Mouse (Mus musculus) liver, embryonic 11.5 days (tissue): Measurements from ENCODE around the gene Nmur2. TPM values are rescaled to one million over a fixed set of nuclear protein-coding genes. Genes with fewer than 3 reads are reported as not detected.
A peak's percentile ranks its signal among the peaks of the same experiment; 100 is the strongest.

Source experiments
- ATAC-seq: fragments of 200-750 bp; cut with Nextera tagmentation; replicated peaks from 2 replicates; pipeline ENCODE4 v1.8.0; 2017; ENCODE audit warnings: moderate number of reproducible peaks, mild to moderate bottlenecking, moderate TSS enrichment, moderate library complexity; ENCODE audit not compliant: low FRiP score
- DNase-seq: peaks from one replicate; pipeline ENCODE4 v3.0.0-alpha.2; 2017; ENCODE audit warnings: low spot score
- H3K27ac ChIP-seq: fragments of 300-500 bp; sonication (generic); 2 replicates; pipeline ENCODE4 v1.5.1; 2014; ENCODE audit warnings: mild to moderate bottlenecking, low read depth, low read length, control low read depth
- H3K27me3 ChIP-seq: fragments of 300-500 bp; sonication (generic); replicated peaks from 2 replicates; pipeline ENCODE4 v1.6.1; 2014; ENCODE audit warnings: low read length, mixed read lengths; ENCODE audit not compliant: control insufficient read depth, insufficient read depth
- H3K36me3 ChIP-seq: fragments of 300-500 bp; sonication (generic); 2 replicates; pipeline ENCODE4 v1.6.1; 2014; ENCODE audit warnings: mild to moderate bottlenecking, low read length, moderate library complexity, mixed read lengths; ENCODE audit not compliant: control insufficient read depth, insufficient read depth
- H3K4me1 ChIP-seq: fragments of 300-500 bp; sonication (generic); replicated peaks from 2 replicates; pipeline ENCODE4 v1.6.1; 2014; ENCODE audit warnings: low read length, mixed read lengths; ENCODE audit not compliant: control insufficient read depth, insufficient read depth
- H3K4me2 ChIP-seq: fragments of 300-500 bp; sonication (generic); 2 replicates; pipeline ENCODE4 v1.6.1; 2014; ENCODE audit warnings: mild to moderate bottlenecking, control low read depth, moderate library complexity
- H3K4me3 ChIP-seq: fragments of 300-500 bp; sonication (generic); 2 replicates; pipeline ENCODE4 v1.5.1; 2014; ENCODE audit warnings: low read depth, low read length, control low read depth
- H3K9ac ChIP-seq: fragments of 300-500 bp; sonication (generic); 2 replicates; pipeline ENCODE4 v1.6.1; 2014; ENCODE audit warnings: low read depth, low read length, control low read depth
- H3K9me3 ChIP-seq: fragments of 300-500 bp; sonication (generic); 2 replicates; pipeline ENCODE4 v1.6.1; 2016; ENCODE audit warnings: low read length, inconsistent platforms, mixed read lengths; ENCODE audit not compliant: control insufficient read depth
- WGBS: fragments of 180-500 bp; shearing (Covaris S2); extraction: QIAGEN DNeasy Blood & Tissue Kit; methylation state at CpG from one replicate; pipeline ENCODE4 v1.1.7; 2014; 5-methylcytosine and 5-hydroxymethylcytosine counted together
- polyA plus RNA-seq: library from polyadenylated mRNA; unstranded; fragments of >200 nt; fragmentation: Nextera tagmentation; extraction: Ambion mirVana; gene quantifications from 2 replicates; pipeline ENCODE4 v1.2.1, GENCODE M21; 2014

The Nmur2 gene
- 0.10 TPM in 1 of 2 replicates, not detected in the other for polyA plus RNA-seq

DNA sequence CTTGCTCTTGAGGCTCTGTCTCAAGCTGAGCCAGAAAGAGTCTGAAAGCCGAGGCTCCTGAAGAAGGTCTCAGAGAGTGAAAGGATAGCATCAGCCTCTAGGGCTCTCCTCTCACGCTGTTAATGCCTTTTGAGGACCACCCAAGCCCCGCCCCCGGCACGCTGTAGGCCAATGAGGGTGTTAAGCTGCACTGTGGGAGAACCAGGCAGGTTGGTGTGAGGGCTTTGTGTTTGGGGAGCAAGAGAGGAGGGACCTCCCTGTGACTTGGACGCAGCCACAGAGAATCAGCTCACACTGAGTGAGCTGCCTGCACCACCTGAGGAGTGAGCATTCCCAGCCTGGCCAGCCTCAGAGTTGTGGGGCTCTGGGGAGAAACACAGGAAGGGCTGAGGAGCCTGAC, at the start of gene Nmur2:
Nmur2 (minus strand) TSS at position 94 of the 400 bp plus-strand sequence.
- no peak for DNase-seq
- H3K4me2 ChIP-seq, result no peak within 1 kb of the TSS

DNA sequence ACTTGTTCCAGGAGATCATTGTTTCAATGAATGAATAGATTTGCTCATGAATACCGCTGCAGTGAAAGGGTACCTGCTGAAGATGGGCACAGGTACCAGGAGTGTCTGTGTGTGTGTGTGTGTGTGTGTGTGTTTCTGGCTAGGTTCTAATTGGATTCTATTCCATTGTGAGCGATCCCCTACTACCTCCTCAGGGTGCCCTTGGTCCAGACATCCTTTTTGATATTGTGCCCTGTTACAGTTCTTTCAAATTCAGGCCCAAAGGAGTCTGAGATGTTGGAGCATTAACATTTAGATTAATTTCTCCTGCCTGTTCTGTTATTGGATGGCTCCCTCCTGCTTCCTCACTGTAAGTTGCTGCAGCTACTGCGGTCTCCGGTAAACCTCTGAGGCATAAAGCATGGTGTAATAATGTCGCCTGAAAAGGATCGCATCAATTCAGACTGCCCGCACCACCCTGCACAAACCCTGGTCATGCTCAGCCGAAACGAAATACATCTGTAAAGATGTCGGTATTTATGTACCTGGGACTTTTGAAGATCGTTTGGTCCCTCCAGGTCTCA, 48.4 kb upstream of the Nmur2 start:
- no peaks in the 10 kb centered on the region for H3K27me3 ChIP-seq
- no peak overlapping the region for H3K4me2 ChIP-seq
- DNase-seq, result no peak
- H3K9ac ChIP-seq, result no peak overlapping the region
- 89% methylated on average over 11 of the region's 11 CpGs for WGBS
- no peak overlapping the region for H3K4me3 ChIP-seq
- no peak overlapping the region for H3K27ac ChIP-seq
- H3K9me3 ChIP-seq, result no peaks in the 10 kb centered on the region
- no peaks in the 10 kb centered on the region for H3K36me3 ChIP-seq
- H3K4me1 ChIP-seq, result no peaks in the 10 kb centered on the region
- no peak for ATAC-seq

More for the DNA sequence above, at the start of gene Nmur2:
- WGBS, result 13% methylated on average over 6 of the region's 6 CpGs
- H3K27ac ChIP-seq, result no peak within 1 kb of the TSS
- H3K4me3 ChIP-seq, result no peak within 1 kb of the TSS
- ATAC-seq, result no peak
- H3K36me3 ChIP-seq, result no peaks in the 10 kb centered on the region
- no peak within 1 kb of the TSS for H3K9ac ChIP-seq
- H3K4me1 ChIP-seq, result no peaks in the 10 kb centered on the region
- no peaks in the 10 kb centered on the region for H3K9me3 ChIP-seq
- H3K27me3 ChIP-seq, result no peaks in the 10 kb centered on the region

DNA sequence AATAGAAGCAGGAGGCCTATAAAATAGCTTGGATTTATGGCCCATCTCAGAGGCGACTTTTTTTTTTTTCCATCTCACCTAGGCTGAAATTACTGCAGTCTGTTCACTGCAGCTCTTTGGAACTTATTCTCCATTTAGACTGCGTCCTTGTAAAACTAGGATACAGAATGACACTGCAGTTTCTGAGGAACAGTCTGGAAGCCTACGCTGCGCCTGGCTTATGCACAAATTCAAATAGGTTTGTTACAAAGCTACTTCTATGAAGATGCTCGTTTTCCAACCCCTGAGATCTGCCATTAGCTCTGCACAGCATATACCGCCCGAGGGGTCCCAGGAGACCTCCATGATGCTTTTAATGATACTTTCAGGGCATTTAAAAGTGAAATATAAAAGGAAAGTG, 31.3 kb upstream of the Nmur2 start:
- Histone ChIP-seq H3K27me3 (no peaks in the 10 kb centered on the region), H3K4me2 (no peak overlapping the region), H3K9me3 (no peaks in the 10 kb centered on the region), H3K4me1 (no peaks in the 10 kb centered on the region), H3K36me3 (no peaks in the 10 kb centered on the region), H3K4me3 (no peak overlapping the region), H3K9ac (no peak overlapping the region), H3K27ac (no peak overlapping the region)
- ATAC-seq (no peak), DNase-seq (no peak)
- 89% methylated on average over 7 of the region's 7 CpGs for WGBS

DNA sequence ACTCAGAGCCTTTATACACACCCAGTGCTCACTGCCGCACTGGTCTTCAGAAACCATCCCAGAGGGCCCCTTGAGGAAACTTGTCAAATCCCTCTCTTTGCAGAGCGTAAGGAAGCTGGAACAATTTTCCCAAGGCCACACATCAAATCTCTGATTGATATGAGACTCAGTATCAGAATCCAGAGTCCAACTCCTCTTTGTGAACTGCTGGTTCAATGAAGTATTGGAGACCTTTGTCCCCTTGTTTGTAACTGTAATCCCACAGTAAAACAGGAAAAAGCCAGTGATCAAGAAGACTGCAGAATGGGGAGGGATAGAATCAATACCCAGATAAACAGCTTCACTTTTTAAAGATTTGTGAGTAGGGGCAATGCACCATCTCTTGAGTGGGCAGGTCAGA, 28.8 kb upstream of the Nmur2 start:
- no peak overlapping the region for H3K4me3 ChIP-seq
- 86% methylated on average over 2 of the region's 2 CpGs for WGBS

DNA sequence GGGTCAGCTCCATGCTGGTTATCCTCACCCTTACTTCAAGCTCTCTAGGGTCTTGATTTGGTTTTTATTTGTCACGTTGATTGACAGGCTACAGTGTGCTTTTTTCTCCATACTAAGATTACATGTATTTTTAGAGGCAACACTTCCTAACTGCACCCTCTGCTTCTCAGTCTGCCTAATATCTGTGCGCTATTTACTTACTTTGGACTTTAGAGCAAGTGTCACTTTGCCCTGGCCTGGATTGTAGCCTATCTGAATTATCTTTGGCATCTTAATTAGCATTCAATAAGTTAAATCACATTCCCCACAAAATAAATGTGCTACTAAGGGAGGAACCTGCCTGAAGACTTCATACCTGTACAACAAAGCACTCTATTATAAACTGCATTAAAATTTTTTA, 24.3 kb upstream of the Nmur2 start:
- Histone ChIP-seq H3K4me1 (no peaks in the 10 kb centered on the region; the same call in 1 of the 2 replicates), H3K4me2 (no peak overlapping the region), H3K27ac (no peak overlapping the region), H3K9me3 (no peaks in the 10 kb centered on the region), H3K36me3 (no peaks in the 10 kb centered on the region), H3K27me3 (no peaks in the 10 kb centered on the region), H3K4me3 (no peak overlapping the region), H3K9ac (no peak overlapping the region)
- ATAC-seq (no peak), DNase-seq (no peak)
- 79% methylated on average over 2 of the region's 2 CpGs for WGBS

More for the DNA sequence above, 28.8 kb upstream of the Nmur2 start:
- Histone ChIP-seq H3K27ac (no peak overlapping the region), H3K4me1 (no peaks in the 10 kb centered on the region; the same call in 1 of the 2 replicates), H3K9ac (no peak overlapping the region), H3K4me2 (no peak overlapping the region), H3K27me3 (no peaks in the 10 kb centered on the region), H3K36me3 (no peaks in the 10 kb centered on the region), H3K9me3 (no peaks in the 10 kb centered on the region)
- DNase-seq (no peak), ATAC-seq (no peak)

DNA sequence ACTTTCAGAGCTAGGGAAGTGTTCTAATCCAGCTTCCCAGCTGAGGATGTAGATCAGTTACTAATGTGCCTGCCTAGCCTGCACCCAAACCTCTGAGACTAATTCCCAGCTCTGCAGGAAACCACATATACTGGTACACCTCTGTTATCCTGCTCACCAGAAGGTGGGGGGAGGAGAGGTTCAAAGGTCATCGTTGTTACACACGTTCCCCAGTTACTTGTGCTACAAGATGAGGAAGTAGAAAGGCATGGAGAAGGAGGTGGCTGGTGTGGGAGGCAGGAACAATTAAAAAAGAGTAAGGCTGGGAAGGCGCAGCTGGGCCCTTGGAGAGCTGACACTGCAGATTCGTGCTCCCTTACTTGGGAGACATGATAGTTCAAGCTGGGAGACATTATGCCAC, 23.8 kb upstream of the Nmur2 start:
- H3K9ac ChIP-seq, result no peak overlapping the region
- ATAC-seq, result 0 out of 2 replicates have a peak, but pooled peaks have one; percentile 36
- H3K27ac ChIP-seq, result no peak overlapping the region
- no peaks in the 10 kb centered on the region for H3K36me3 ChIP-seq
- WGBS, result 25% methylated on average over 4 of the region's 4 CpGs
- no peak for DNase-seq
- H3K27me3 ChIP-seq, result no peaks in the 10 kb centered on the region
- H3K9me3 ChIP-seq, result no peaks in the 10 kb centered on the region
- no peaks in the 10 kb centered on the region; the same call in 1 of the 2 replicates for H3K4me1 ChIP-seq
- H3K4me2 ChIP-seq, result no peak overlapping the region
- H3K4me3 ChIP-seq, result no peak overlapping the region

DNA sequence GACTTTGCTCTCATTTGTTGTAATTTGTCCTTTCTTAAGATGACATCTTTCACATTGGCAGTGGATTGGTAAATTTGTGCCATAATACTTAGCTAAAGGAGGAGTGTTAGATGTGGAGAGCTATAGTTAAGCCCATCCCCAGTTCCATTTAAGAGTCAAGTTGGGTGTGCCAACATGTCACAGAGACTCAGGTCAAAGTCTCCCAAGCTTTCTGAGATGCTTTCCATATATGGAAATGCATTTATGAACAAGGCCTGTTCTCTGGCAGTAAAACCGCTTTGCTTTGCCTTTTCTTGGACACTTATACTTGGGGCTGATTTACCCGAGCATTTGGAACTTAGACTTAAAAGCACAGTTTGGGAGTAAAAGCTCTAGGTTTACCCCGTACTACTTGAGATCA, 18.4 kb upstream of the Nmur2 start:
- Histone ChIP-seq H3K4me2 (no peak overlapping the region), H3K27me3 (no peaks in the 10 kb centered on the region), H3K4me3 (no peak overlapping the region), H3K36me3 (no peaks in the 10 kb centered on the region), H3K27ac (no peak overlapping the region), H3K9ac (no peak overlapping the region), H3K9me3 (no peaks in the 10 kb centered on the region), H3K4me1 (no peaks in the 10 kb centered on the region)
- no peak for ATAC-seq
- DNase-seq, result no peak
- WGBS, result 74% methylated on average over 3 of the region's 3 CpGs

DNA sequence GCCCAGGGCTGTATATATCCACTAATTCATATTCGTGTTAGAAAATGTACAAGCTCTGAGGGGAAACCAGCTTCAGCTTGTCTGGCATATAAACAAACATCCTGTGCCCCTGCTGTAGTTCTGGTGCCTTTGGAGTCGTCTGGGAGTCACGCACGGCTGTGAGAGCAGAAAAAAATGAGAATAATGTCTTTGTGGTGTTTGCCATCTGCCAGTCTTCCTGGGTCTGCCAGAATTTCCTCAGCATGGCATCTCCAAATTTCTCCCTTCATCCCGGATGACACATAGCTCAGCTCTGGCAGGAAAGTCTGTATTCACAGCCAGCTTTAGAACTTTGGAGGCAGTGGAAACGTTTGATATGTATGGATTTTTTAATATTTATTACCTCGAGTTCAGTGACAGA, 13.6 kb upstream of the Nmur2 start:
- no peak for ATAC-seq
- DNase-seq, result no peak
- Histone ChIP-seq H3K27me3 (no peaks in the 10 kb centered on the region), H3K27ac (no peak overlapping the region), H3K9ac (no peak overlapping the region), H3K36me3 (no peaks in the 10 kb centered on the region), H3K4me1 (no peaks in the 10 kb centered on the region), H3K4me3 (no peak overlapping the region), H3K9me3 (no peaks in the 10 kb centered on the region), H3K4me2 (no peak overlapping the region)
- 71% methylated on average over 7 of the region's 7 CpGs for WGBS

DNA sequence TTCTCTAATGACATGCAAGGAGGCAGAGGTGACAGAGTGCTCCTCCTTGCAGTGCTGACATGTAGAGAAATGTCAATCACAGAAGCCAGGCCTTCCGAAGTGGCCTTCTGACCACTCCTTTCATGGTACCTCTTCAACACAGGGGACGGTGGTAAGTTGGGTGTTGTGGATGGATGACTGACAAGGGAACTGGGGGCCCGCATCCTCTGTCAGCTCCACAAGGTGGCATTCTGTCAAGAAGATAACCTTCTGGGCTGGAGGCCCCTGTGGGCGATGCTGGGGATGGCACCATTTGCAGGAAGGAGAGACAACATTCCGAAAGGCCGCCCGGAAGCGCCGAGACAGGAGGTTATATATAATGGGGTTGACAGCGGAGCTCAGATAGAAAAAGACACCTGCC, 14.0 kb downstream of the Nmur2 start:
- 74% methylated on average over 10 of the region's 10 CpGs for WGBS
- no peak overlapping the region for H3K4me3 ChIP-seq
- DNase-seq, result no peak
- H3K27ac ChIP-seq, result no peak overlapping the region
- no peaks in the 10 kb centered on the region for H3K36me3 ChIP-seq
- H3K27me3 ChIP-seq, result no peaks in the 10 kb centered on the region
- H3K9me3 ChIP-seq, result no peaks in the 10 kb centered on the region
- H3K4me2 ChIP-seq, result no peak overlapping the region
- no peak for ATAC-seq
- no peak overlapping the region for H3K9ac ChIP-seq
- no peaks in the 10 kb centered on the region for H3K4me1 ChIP-seq
